Mouse (Mus musculus): ENCODE data around the gene Ifrd2. TPM values are rescaled to one million over a fixed set of nuclear protein-coding genes. Genes with fewer than 3 reads are reported as not detected.

Gene Ifrd2
- total and polyA plus RNA-seq, 2 experiments = 21.5 to 54.6 TPM

DNA sequence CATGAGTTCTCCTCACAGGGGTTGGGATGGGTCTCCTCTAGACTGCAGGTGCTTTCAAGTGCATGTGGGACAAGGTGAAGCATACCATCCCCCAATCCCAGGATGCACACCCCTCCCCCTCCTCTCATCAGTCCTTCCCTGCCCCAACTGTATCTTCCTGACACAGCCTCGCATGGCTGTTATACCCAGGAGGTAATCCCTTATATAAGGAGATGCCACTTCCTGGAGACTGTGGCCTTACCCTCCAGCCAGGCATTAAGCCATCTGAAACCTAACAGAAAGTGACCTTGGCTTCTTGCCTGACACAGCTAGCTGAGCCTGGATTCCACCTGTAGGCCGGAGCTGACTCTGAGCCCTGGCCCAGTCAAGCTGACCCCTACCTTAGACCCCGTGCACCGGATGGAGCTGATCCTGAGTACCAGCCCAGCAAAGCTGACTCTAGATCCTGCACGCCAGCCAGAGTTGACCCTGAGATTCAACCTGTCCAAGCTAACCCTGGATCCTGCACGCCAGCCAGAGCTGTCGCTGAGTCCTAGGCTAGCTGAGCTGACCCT is 4.9 kb upstream of the Ifrd2 start:
- WGBS = 22% methylated on average over 7 of the region's 7 CpGs
- Histone ChIP-seq H3K9ac (ENCODE audit: low read depth, low read length) (no peak overlapping the region), H3K4me3 (ENCODE audit: insufficient read depth, low read depth, low read length) (no peak overlapping the region), H3K36me3 (ENCODE audit: control insufficient read depth, insufficient read depth, low read length) (peaks cover 2% of the 10 kb centered on the region; the same call in 1 of the 2 replicates), H3K27ac (replicated peaks; ENCODE audit: insufficient read depth, low read depth, low read length) (peak overlapping the region; percentile 28), H3K79me2 (ENCODE audit: control insufficient read depth, insufficient read depth, low read length) (peaks cover 9% of the 10 kb centered on the region; the same call in 1 of the 2 replicates), H3K27me3 (ENCODE audit: control insufficient read depth, insufficient read depth, low read length) (no peaks in the 10 kb centered on the region), H3K4me1 (ENCODE audit: control insufficient read depth, insufficient read depth, low read length) (peaks cover 21% of the 10 kb centered on the region)
- TF ChIP-seq POLR2A (IDR thresholded peaks at IDR 0.05; ENCODE audit: extremely low read depth, insufficient read depth, low read length) (no peak), CTCF (IDR thresholded peaks at IDR 0.05; ENCODE audit: low read depth, low read length) (no peak)
- DNase-seq (ENCODE audit: extremely low read depth, low read depth, low spot score) = peak; percentile 80

DNA sequence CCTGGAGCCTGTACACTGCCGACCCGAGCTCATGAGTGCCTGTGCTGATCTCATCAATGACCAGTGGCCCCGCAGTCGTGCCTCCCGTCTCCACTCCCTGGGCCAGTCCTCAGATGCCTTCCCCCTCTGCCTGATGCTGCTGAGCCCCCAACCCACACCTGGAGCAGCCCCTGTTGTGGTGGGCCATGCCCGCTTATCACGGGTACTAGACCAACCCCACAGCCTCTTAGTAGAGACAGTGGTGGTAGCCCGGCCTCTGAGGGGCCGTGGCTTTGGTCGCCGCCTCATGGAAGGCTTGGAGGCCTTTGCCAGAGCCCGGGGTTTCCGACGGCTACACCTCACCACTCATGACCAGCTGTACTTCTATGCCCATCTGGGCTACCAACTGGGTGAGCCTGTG is 4.3 kb upstream of the Ifrd2 start:
- TF ChIP-seq POLR2A (IDR thresholded peaks at IDR 0.05; ENCODE audit: extremely low read depth, insufficient read depth, low read length) (no peak), CTCF (IDR thresholded peaks at IDR 0.05; ENCODE audit: low read depth, low read length) (no peak)
- Histone ChIP-seq H3K36me3 (ENCODE audit: control insufficient read depth, insufficient read depth, low read length) (peaks cover 2% of the 10 kb centered on the region; the same call in 1 of the 2 replicates), H3K9ac (ENCODE audit: low read depth, low read length) (no peak overlapping the region), H3K27ac (replicated peaks; ENCODE audit: insufficient read depth, low read depth, low read length) (peak overlapping the region; percentile 13), H3K79me2 (ENCODE audit: control insufficient read depth, insufficient read depth, low read length) (peaks cover 5% of the 10 kb centered on the region; the same call in 1 of the 2 replicates), H3K4me3 (ENCODE audit: insufficient read depth, low read depth, low read length) (no peak overlapping the region), H3K4me1 (ENCODE audit: control insufficient read depth, insufficient read depth, low read length) (peaks cover 21% of the 10 kb centered on the region), H3K27me3 (ENCODE audit: control insufficient read depth, insufficient read depth, low read length) (no peaks in the 10 kb centered on the region)
- 89% methylated on average over 14 of the region's 14 CpGs for WGBS
- no peak for DNase-seq (ENCODE audit: extremely low read depth, low read depth, low spot score)

DNA sequence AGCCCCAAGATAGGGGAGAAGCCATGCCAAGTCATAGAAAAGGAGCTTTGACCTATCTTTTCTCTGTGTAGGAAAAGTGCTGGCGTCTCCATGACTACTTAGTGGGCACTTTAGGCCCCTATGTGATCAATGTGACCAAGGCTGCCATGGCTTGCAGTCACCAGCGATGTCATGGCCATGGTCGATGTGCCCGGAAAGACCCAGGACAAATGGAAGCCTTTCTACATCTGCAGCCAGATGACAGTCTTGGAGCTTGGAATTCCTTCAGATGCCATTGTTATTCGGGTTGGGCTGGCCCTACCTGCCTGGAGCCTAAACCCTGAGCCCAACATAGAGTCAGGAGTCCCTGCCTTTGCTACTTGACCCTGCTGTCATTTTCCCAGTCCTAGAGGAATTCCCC is 938 bp upstream of the Ifrd2 start:
- DNase-seq (ENCODE audit: extremely low read depth, low read depth, low spot score) = no peak
- H3K4me3 ChIP-seq (ENCODE audit: insufficient read depth, low read depth, low read length) = no peak overlapping the region
- TF ChIP-seq CTCF (IDR thresholded peaks at IDR 0.05; ENCODE audit: low read depth, low read length) = no peak
- no peak for TF ChIP-seq POLR2A (IDR thresholded peaks at IDR 0.05; ENCODE audit: extremely low read depth, insufficient read depth, low read length)
- WGBS = 88% methylated on average over 5 of the region's 5 CpGs
- peaks cover 30% of the 10 kb centered on the region for H3K4me1 ChIP-seq (ENCODE audit: control insufficient read depth, insufficient read depth, low read length)
- no peaks in the 10 kb centered on the region for H3K27me3 ChIP-seq (ENCODE audit: control insufficient read depth, insufficient read depth, low read length)
- no peaks in the 10 kb centered on the region for H3K79me2 ChIP-seq (ENCODE audit: control insufficient read depth, insufficient read depth, low read length)
- no peaks in the 10 kb centered on the region for H3K36me3 ChIP-seq (ENCODE audit: control insufficient read depth, insufficient read depth, low read length)
- no peak overlapping the region for H3K27ac ChIP-seq (replicated peaks; ENCODE audit: insufficient read depth, low read depth, low read length)
- H3K9ac ChIP-seq (ENCODE audit: low read depth, low read length) = no peak overlapping the region

DNA sequence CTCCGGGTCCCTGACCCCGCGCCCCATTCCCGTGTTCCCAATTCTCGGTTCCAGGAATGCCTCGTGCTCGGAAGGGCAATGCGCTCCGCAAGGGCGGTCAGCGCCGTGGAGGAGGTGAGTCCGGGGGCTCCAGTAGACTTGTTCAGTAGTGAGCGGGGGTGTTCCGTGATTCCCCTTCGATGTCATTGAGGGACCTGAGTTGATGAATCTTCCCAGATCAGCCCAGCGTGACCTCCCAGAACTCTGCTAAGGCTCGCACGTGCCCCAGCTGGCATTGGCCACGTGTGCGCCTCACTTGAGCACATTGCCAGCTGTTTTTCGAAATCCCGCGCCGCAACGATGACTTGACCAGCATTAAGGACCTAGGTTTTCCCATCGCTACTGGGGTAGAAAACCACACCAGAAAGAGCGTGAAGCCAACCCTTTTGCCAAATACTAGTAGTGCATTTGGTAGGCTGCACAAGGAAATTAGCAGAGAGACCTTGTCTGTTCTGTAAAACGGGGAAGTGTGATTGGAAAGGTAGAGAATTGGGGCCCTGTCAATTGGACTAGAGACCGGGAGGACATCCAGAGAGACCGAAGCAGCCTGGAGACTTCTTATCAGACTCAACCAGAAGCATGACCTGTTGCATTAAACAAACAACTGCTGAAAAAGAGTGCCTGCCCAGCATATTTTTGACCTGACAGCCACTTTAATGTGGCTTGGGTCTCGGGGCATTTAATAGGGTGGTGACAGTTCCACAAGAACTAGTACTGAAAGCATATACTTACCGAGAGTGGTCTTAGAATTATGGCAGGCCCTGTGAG is 594 bp downstream of the Ifrd2 start:
- Histone ChIP-seq H3K9ac (ENCODE audit: low read depth, low read length) (peak overlapping the region; percentile 28), H3K79me2 (ENCODE audit: control insufficient read depth, insufficient read depth, low read length) (no peaks in the 10 kb centered on the region), H3K36me3 (ENCODE audit: control insufficient read depth, insufficient read depth, low read length) (peaks cover 4% of the 10 kb centered on the region; the same call in 1 of the 2 replicates), H3K27me3 (ENCODE audit: control insufficient read depth, insufficient read depth, low read length) (no peaks in the 10 kb centered on the region), H3K4me1 (ENCODE audit: control insufficient read depth, insufficient read depth, low read length) (peaks cover 25% of the 10 kb centered on the region), H3K4me3 (ENCODE audit: insufficient read depth, low read depth, low read length) (peak overlapping the region; percentile 61), H3K27ac (replicated peaks; ENCODE audit: insufficient read depth, low read depth, low read length) (peak overlapping the region; percentile 88)
- under 1% methylated on average over 33 of the region's 33 CpGs for WGBS
- no peak for TF ChIP-seq CTCF (IDR thresholded peaks at IDR 0.05; ENCODE audit: low read depth, low read length)
- TF ChIP-seq POLR2A (IDR thresholded peaks at IDR 0.05; ENCODE audit: extremely low read depth, insufficient read depth, low read length) = no peak
- peak; percentile 85 for DNase-seq (ENCODE audit: extremely low read depth, low read depth, low spot score)

DNA sequence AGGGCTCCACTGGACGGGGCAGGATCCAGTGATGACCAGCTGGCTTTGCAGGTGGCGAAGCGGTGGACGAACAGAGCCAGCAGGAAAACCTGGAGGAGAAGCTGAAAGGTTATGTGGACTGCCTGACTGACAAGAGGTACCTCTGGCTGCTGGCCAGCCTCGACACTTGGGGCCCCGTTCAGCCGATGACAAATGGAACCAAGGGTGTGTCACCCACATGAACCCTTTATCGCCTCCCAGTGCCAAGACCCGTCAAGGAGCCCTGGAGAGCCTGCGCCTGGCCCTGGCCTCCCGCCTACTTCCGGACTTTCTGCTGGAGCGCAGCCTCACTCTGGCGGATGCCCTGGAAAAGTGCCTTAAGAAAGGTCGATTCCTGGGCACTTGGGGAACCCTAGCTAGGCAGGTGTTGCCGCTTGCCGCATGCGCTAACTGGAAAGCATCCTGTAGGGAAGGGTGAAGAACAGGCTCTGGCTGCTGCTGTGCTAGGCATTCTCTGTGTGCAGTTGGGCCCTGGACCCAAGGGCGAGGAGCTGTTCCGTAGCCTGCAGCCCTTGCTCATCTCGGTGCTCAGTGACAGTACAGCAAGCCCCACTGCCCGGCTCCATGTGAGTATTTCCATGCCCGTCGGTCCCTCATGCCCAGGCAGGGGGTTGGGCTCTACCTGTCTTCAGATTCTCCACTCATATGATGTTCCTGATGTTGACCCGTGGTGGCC is 2.8 kb downstream of the Ifrd2 start:
- TF ChIP-seq CTCF (IDR thresholded peaks at IDR 0.05; ENCODE audit: low read depth, low read length) (no peak), POLR2A (IDR thresholded peaks at IDR 0.05; ENCODE audit: extremely low read depth, insufficient read depth, low read length) (no peak)
- peaks cover 33% of the 10 kb centered on the region for H3K4me1 ChIP-seq (ENCODE audit: control insufficient read depth, insufficient read depth, low read length)
- H3K79me2 ChIP-seq (ENCODE audit: control insufficient read depth, insufficient read depth, low read length) = no peaks in the 10 kb centered on the region
- DNase-seq (ENCODE audit: extremely low read depth, low read depth, low spot score) = no peak
- H3K9ac ChIP-seq (ENCODE audit: low read depth, low read length) = peak overlapping the region; percentile 9
- no peaks in the 10 kb centered on the region for H3K27me3 ChIP-seq (ENCODE audit: control insufficient read depth, insufficient read depth, low read length)
- peaks cover 4% of the 10 kb centered on the region; the same call in 1 of the 2 replicates for H3K36me3 ChIP-seq (ENCODE audit: control insufficient read depth, insufficient read depth, low read length)
- H3K27ac ChIP-seq (replicated peaks; ENCODE audit: insufficient read depth, low read depth, low read length) = peak overlapping the region; percentile 65
- 26% methylated on average over 25 of the region's 25 CpGs for WGBS
- H3K4me3 ChIP-seq (ENCODE audit: insufficient read depth, low read depth, low read length) = no peak overlapping the region

Measured in liver, adult 2 months (tissue).